Mouse (Mus musculus): Measurements from ENCODE around the gene Robo2. TPM values are rescaled to one million over a fixed set of nuclear protein-coding genes. Genes with fewer than 3 reads are reported as not detected.

Gene Robo2
- total RNA-seq, 2 experiments from 2014 or later: 101 to 105 TPM

- no peak for DNase-seq
Observed at GRCm38 (mm10) chr16:74321666-74322371, 89.8 kb downstream of the Robo2 start.

- DNase-seq: no peak
Observed at GRCm38 (mm10) chr16:74316150-74316549, 95.5 kb downstream of the Robo2 start.

GRCm38 (mm10) chr16:74313222-74313621 lies 98.4 kb downstream of the Robo2 start:
- no peak for DNase-seq

- no peak for DNase-seq
Observed at GRCm38 (mm10) chr16:74307543-74307887, 104.1 kb downstream of the Robo2 start.

GRCm38 (mm10) chr16:74306876-74307542 lies 104.6 kb downstream of the Robo2 start:
- no peak for DNase-seq

GRCm38 (mm10) chr16:74287878-74288277 lies 123.7 kb downstream of the Robo2 start:
- DNase-seq: no peak

- no peak for DNase-seq
Observed at GRCm38 (mm10) chr16:74282549-74282948, 129.1 kb downstream of the Robo2 start.

GRCm38 (mm10) chr16:74276855-74277573 lies 134.6 kb downstream of the Robo2 start:
- no peak for DNase-seq

GRCm38 (mm10) chr16:74274596-74274995 lies 137.0 kb downstream of the Robo2 start:
- no peak for DNase-seq

- no peak for DNase-seq
Observed at GRCm38 (mm10) chr16:74272993-74273392, 138.6 kb downstream of the Robo2 start.

- no peak for DNase-seq
Observed at GRCm38 (mm10) chr16:74258241-74258640, 153.4 kb downstream of the Robo2 start.

- DNase-seq: no peak
Observed at GRCm38 (mm10) chr16:74244452-74244851, 167.2 kb downstream of the Robo2 start.

- no peak for DNase-seq
Observed at GRCm38 (mm10) chr16:74241534-74241933, 170.1 kb downstream of the Robo2 start.

- no peak for DNase-seq
Observed at GRCm38 (mm10) chr16:74237411-74237930, 174.2 kb downstream of the Robo2 start.

- no peak for DNase-seq
Observed at GRCm38 (mm10) chr16:74234393-74235059, 177.1 kb downstream of the Robo2 start.

- DNase-seq: no peak
Observed at GRCm38 (mm10) chr16:74233596-74233995, 178.0 kb downstream of the Robo2 start.

GRCm38 (mm10) chr16:74227285-74227684 lies 184.3 kb downstream of the Robo2 start:
- DNase-seq: no peak

- no peak for DNase-seq
Observed at GRCm38 (mm10) chr16:74225423-74226272, 186.0 kb downstream of the Robo2 start.

- DNase-seq: no peak
Observed at GRCm38 (mm10) chr16:74222501-74222900, 189.1 kb downstream of the Robo2 start.

- DNase-seq: no peak
Observed at GRCm38 (mm10) chr16:74216879-74217415, 194.7 kb downstream of the Robo2 start.

- no peak for DNase-seq
Observed at GRCm38 (mm10) chr16:74215791-74216190, 195.8 kb downstream of the Robo2 start.
